Mouse (Mus musculus) midbrain, embryonic 14.5 days (tissue): Measurements from ENCODE around the gene Tm9sf4. TPM values are rescaled to one million over a fixed set of nuclear protein-coding genes. Genes with fewer than 3 reads are reported as not detected.

ENCODE experiments used
- ATAC-seq: fragments of 200-750 bp; cut with Nextera tagmentation; 2 replicates; pipeline ENCODE4 v1.8.0; 2017; ENCODE audit warnings: moderate number of reproducible peaks, moderate library complexity; ENCODE audit not compliant: low FRiP score, low TSS enrichment
- DNase-seq: peaks from one replicate; pipeline ENCODE4 v3.0.0-alpha.2; 2015
- H3K27ac ChIP-seq: fragments of 300-500 bp; sonication (generic); replicated peaks from 2 replicates; pipeline ENCODE4 v1.5.1; 2014; ENCODE audit warnings: mild to moderate bottlenecking, low read depth, low read length, moderate library complexity
- H3K27me3 ChIP-seq: fragments of 300-500 bp; sonication (generic); 2 replicates; pipeline ENCODE4 v1.6.1; 2014; ENCODE audit warnings: low read length, control low read depth, mixed read lengths; ENCODE audit not compliant: control insufficient read depth, insufficient read depth
- H3K36me3 ChIP-seq: fragments of 300-500 bp; sonication (generic); 2 replicates; pipeline ENCODE4 v1.6.1; 2014; ENCODE audit warnings: low read length, control low read depth; ENCODE audit not compliant: control insufficient read depth, insufficient read depth
- H3K4me1 ChIP-seq: fragments of 300-500 bp; sonication (generic); 2 replicates; pipeline ENCODE4 v1.6.1; 2014; ENCODE audit warnings: mild to moderate bottlenecking, antibody characterized with exemption, low read length, control low read depth; ENCODE audit not compliant: control insufficient read depth, insufficient read depth
- H3K4me2 ChIP-seq: fragments of 300-500 bp; sonication (generic); 2 replicates; pipeline ENCODE4 v1.6.1; 2014; ENCODE audit warnings: mild to moderate bottlenecking, low read length, moderate library complexity
- H3K4me3 ChIP-seq: fragments of 300-500 bp; sonication (generic); replicated peaks from 2 replicates; pipeline ENCODE4 v1.5.1; 2014; ENCODE audit warnings: low read depth, low read length
- H3K9ac ChIP-seq: fragments of 300-500 bp; sonication (generic); replicated peaks from 2 replicates; pipeline ENCODE4 v1.6.1; 2014; ENCODE audit warnings: mild to moderate bottlenecking, low read length, moderate library complexity
- H3K9me3 ChIP-seq: fragments of 300-500 bp; sonication (generic); 2 replicates; pipeline ENCODE4 v1.6.1; 2016; ENCODE audit warnings: low read length, control low read depth, mixed read lengths; ENCODE audit not compliant: control insufficient read depth
- WGBS: fragments of 180-500 bp; shearing (Covaris S2); extraction: QIAGEN DNeasy Blood & Tissue Kit; methylation state at CpG from one replicate; pipeline ENCODE4 v1.1.7; 2014; 5-methylcytosine and 5-hydroxymethylcytosine counted together
- polyA plus RNA-seq: library from polyadenylated mRNA; unstranded; fragments of >200 nt; fragmentation: Nextera tagmentation; extraction: Ambion mirVana; gene quantifications from 2 replicates; pipeline ENCODE4 v1.2.1, GENCODE M21; 2014

Gene Tm9sf4
- polyA plus RNA-seq, 1 experiment from 2014 or later: 89.8 TPM

DNA sequence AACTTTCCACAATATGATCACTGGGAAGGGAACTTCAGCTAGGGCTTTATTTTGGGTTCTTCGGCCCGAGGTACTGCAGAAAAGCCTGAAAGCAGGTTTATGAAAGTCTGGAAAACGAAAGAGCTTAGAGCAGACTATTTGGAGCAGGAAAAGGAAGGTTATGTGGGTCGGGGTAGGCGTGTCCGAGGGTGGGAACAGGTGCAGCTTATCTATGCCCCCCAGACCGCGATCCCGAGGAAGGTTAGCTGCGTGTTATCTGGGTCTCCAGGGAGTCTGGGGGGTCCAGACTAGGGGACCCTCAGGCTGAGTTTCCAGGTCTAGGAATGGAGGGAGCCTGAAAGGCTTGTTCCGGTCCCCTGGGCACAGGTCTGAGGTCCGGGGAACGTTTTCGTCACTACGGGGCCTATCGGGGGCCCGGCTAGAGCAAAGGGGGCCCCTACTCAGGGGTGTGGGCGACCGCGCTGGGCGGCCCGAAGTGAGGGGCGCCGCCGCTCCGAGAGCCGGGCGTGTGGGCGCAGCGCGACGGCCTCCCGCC, 79.7 kb downstream of the Tm9sf4 start:
- H3K4me1 ChIP-seq: peaks cover 30% of the 10 kb centered on the region

GRCm38 (mm10) chr2:153241250-153242014, 80.3 kb downstream of the Tm9sf4 start, which contains the start of the genes Plagl2 and Pofut1:
TSS of gene Plagl2 (minus strand) at chr2:153241426.
TSS of gene Pofut1 (plus strand) at chr2:153241533.
- no peaks in the 10 kb centered on the region for H3K9me3 ChIP-seq

More for the DNA sequence above, 79.7 kb downstream of the Tm9sf4 start:
- peak overlapping the region; percentile 94 for H3K4me3 ChIP-seq
- WGBS: under 1% methylated on average over 33 of the region's 33 CpGs
- H3K4me2 ChIP-seq: peak overlapping the region; percentile 71
- no peaks in the 10 kb centered on the region for H3K27me3 ChIP-seq
- H3K9ac ChIP-seq: peak overlapping the region; percentile 99
- peaks cover 4% of the 10 kb centered on the region for H3K36me3 ChIP-seq
- ATAC-seq (peak; percentile 46), DNase-seq (peak; percentile 46)
- no peaks in the 10 kb centered on the region for H3K9me3 ChIP-seq
- peak overlapping the region; percentile 84 for H3K27ac ChIP-seq

GRCm38 (mm10) chr2:153242156-153242555, 81.1 kb downstream of the Tm9sf4 start:
- 65% methylated on average over 6 of the region's 6 CpGs for WGBS
- Histone ChIP-seq H3K9me3 (no peaks in the 10 kb centered on the region), H3K9ac (peak overlapping the region; percentile 99), H3K27me3 (no peaks in the 10 kb centered on the region), H3K27ac (no peak overlapping the region), H3K4me3 (peak overlapping the region; percentile 94), H3K4me1 (peaks cover 30% of the 10 kb centered on the region), H3K36me3 (no peaks in the 10 kb centered on the region), H3K4me2 (peak overlapping the region; percentile 71)
- ATAC-seq (no peak), DNase-seq (no peak)

More at GRCm38 (mm10) chr2:153241250-153242014, 80.3 kb downstream of the Tm9sf4 start, which contains the start of the genes Plagl2 and Pofut1:
- Histone ChIP-seq H3K4me2 (peak within 1 kb of the TSS; percentile 71), H3K9ac (peak within 1 kb of the TSS; percentile 99), H3K27me3 (no peaks in the 10 kb centered on the region), H3K4me3 (peak within 1 kb of the TSS; percentile 94), H3K36me3 (no peaks in the 10 kb centered on the region), H3K4me1 (peaks cover 30% of the 10 kb centered on the region), H3K27ac (peak within 1 kb of the TSS; percentile 84)
- under 1% methylated on average over 65 of the region's 72 CpGs for WGBS
- ATAC-seq (peak; percentile 97), DNase-seq (peak; percentile 97)

DNA sequence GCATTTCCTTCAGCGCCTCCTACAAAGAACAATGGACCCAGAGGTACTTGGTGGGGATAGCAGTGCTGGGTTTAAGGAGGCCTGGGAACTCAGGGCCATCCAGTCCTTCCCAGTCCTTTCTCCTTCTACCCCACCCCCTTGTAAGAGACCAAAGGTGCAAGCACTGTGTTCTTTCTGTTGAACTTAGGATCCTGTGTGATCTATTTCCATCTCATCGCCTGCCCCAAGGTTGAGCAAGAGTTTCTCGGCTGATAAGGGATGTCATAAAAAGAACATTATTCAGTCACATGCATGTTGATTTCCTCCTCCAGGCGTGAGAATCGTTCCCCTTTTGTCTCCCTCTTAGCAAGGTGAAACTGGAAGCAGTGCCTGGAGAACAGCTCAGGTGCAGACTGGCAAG, 88.6 kb downstream of the Tm9sf4 start:
- 97% methylated on average over 5 of the region's 5 CpGs for WGBS
- peaks cover 42% of the 10 kb centered on the region for H3K36me3 ChIP-seq

DNA sequence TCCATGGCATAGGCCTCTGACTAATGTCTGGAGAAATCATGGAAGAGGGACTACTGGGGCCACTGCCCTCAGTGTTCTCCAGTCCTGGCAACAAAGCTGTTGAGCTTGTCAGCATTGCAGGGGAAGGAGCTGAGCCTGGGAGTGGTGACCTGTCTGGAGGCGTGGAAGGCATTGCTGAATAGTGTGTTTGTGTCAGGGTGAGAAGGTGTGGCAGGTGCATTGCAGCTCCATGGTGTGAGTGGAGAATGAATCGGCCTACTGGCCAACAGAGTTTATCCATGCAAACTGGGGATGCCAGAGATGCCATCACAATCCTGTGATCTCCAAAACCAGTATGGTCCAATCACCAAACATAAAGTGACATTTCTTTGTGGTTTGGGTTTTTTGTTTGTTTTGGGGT, 95.5 kb downstream of the Tm9sf4 start:
- no peaks in the 10 kb centered on the region for H3K9me3 ChIP-seq
- no peaks in the 10 kb centered on the region for H3K4me1 ChIP-seq
- H3K36me3 ChIP-seq: peaks cover 36% of the 10 kb centered on the region
- no peak overlapping the region for H3K4me2 ChIP-seq
- H3K9ac ChIP-seq: no peak overlapping the region
- ATAC-seq: no peak
- no peak overlapping the region for H3K4me3 ChIP-seq
- DNase-seq: no peak
- no peak overlapping the region for H3K27ac ChIP-seq
- 88% methylated on average over 2 of the region's 2 CpGs for WGBS
- H3K27me3 ChIP-seq: no peaks in the 10 kb centered on the region

More for the DNA sequence above, 88.6 kb downstream of the Tm9sf4 start:
- DNase-seq: no peak
- ATAC-seq: no peak
- Histone ChIP-seq H3K4me3 (no peak overlapping the region), H3K4me1 (no peaks in the 10 kb centered on the region), H3K27ac (no peak overlapping the region), H3K4me2 (no peak overlapping the region), H3K9me3 (no peaks in the 10 kb centered on the region), H3K9ac (no peak overlapping the region), H3K27me3 (no peaks in the 10 kb centered on the region)

DNA sequence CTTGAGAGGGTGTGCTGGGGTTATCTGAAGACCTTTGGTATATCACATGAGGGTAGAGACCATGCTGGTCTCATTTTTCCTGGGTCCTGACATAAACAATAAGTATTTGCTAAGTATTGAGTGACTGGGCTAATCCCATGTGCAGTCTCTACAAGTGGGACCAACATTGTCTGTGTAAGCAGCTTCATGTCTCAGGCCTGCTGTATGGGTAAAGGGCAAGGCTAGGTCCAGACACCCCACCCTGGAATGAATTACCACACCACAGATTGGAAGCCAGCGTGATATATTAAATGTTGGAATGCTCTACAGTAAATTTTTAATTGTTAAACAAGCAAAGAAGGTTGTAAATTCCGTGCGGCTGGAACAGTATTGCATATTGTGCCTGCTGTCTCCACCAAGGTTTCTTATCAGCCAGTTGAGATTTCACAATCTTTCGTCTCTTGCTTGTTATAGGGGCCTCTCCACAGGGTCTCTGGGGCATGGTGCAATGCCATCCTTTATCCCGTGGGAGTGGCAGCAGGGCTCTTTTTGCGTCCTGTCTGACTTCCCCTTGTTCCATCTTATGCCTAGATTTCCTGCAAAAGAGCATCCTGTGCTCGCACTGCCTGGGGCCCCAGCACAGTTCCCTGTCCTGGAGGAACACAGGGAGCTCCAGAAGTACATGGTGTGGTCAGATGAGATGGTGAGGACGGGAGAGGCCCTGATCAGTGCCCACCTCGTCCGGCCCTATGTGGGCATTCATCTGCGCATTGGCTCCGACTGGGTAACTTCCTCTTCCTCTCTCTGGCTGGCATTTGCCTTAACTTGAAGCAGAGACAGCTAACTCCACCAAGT, 98.1 kb downstream of the Tm9sf4 start:
- Histone ChIP-seq H3K27me3 (no peaks in the 10 kb centered on the region), H3K4me1 (no peaks in the 10 kb centered on the region), H3K36me3 (peaks cover 48% of the 10 kb centered on the region), H3K4me2 (no peak overlapping the region), H3K27ac (no peak overlapping the region), H3K9ac (no peak overlapping the region), H3K9me3 (no peaks in the 10 kb centered on the region), H3K4me3 (no peak overlapping the region)
- ATAC-seq (no peak), DNase-seq (no peak)
- 93% methylated on average over 12 of the region's 12 CpGs for WGBS

Other genes starting within 250 kb of the Tm9sf4 start
- not detected in 2 replicates for gene Mylk2, start 250.0 kb upstream of the Tm9sf4 start, polyA plus RNA-seq
- gene Foxs1, start 228.1 kb upstream of the Tm9sf4 start, polyA plus RNA-seq: 2.8 and 4.7 TPM in 2 replicates
- 7.3 and 16.7 TPM in 2 replicates for gene Dusp15, start 209.6 kb upstream of the Tm9sf4 start, polyA plus RNA-seq
- gene Ttll9, start 198.8 kb upstream of the Tm9sf4 start, polyA plus RNA-seq: 5.3 and 7.1 TPM in 2 replicates
- 117 and 177 TPM in 2 replicates for gene Pdrg1, start 145.9 kb upstream of the Tm9sf4 start, polyA plus RNA-seq
- 1.0 and 2.1 TPM in 2 replicates for gene Xkr7, start 129.5 kb upstream of the Tm9sf4 start, polyA plus RNA-seq
- 1.5 and 2.0 TPM in 2 replicates for gene Ccm2l, start 95.3 kb upstream of the Tm9sf4 start, polyA plus RNA-seq
- 1.4 and 2.3 TPM in 2 replicates for gene Hck, start 52.8 kb upstream of the Tm9sf4 start, polyA plus RNA-seq
- gene Tspyl3, start 64.1 kb downstream of the Tm9sf4 start, polyA plus RNA-seq: 30.2 and 37.5 TPM in 2 replicates
- gene Plagl2, start 80.1 kb downstream of the Tm9sf4 start, polyA plus RNA-seq: 7.3 and 11.5 TPM in 2 replicates
- gene Pofut1, start 80.2 kb downstream of the Tm9sf4 start, polyA plus RNA-seq: 5.6 and 6.0 TPM in 2 replicates
- 17.0 and 18.6 TPM in 2 replicates for gene Kif3b, start 130.1 kb downstream of the Tm9sf4 start, polyA plus RNA-seq
- 13.4 and 17.1 TPM in 2 replicates for gene Asxl1, start 184.5 kb downstream of the Tm9sf4 start, polyA plus RNA-seq